Comparison of ENCODE assay signal across 20 mouse cellular contexts in genomic region chr2:121916047-121916970, GRCm38 (mm10). TPM values are rescaled to one million over a fixed set of nuclear protein-coding genes. Genes with fewer than 3 reads are reported as not detected.
DNase-seq lines count a peak whose midpoint lies in the region; ATAC-seq and TF ChIP-seq lines count a peak whose summit lies in the region.
"Had no signal": no experiment of that assay in that cellular context is flagged by ENCODE, and none has a peak within 500 bp of the region (broad histone marks: within the 10 kb centered on the region; RNA-seq: fewer than 3 reads in every experiment).

No protein-coding gene starts in this region.

- no peak overlapping the region for H3K27ac ChIP-seq in heart, postnatal 0 days (ENCODE audit: low read depth)
- H3K27ac ChIP-seq: embryonic facial prominence, embryonic 12.5 days; heart, embryonic 13.5 days; hindbrain, embryonic 14.5 days; kidney, embryonic 15.5 days; limb, embryonic 15.5 days; macrophage had no signal

- intact Hi-C loops in heart, postnatal 25 days (cut with DNase I): no loop called here
- intact Hi-C loops in left cerebral cortex, postnatal 25 days (cut with DNase I): no loop called here

- in situ Hi-C loops in Patski (cut with MboI; ENCODE audit: low pct_unique_long_range_greater_than_20kb): no loop called here

- H3K36me3 ChIP-seq in heart, postnatal 0 days (replicated peaks; ENCODE audit: control insufficient read depth, insufficient read depth, low read length): peaks cover 6% of the 10 kb centered on the region; the same call in 1 of the 2 replicates

- no peaks in the 10 kb centered on the region for H3K27me3 ChIP-seq in heart, postnatal 0 days (ENCODE audit: control insufficient read depth, insufficient read depth, low read length)
- no peaks in the 10 kb centered on the region for H3K27me3 ChIP-seq in Patski
- H3K27me3 ChIP-seq: embryonic facial prominence, embryonic 12.5 days; heart, embryonic 13.5 days; kidney, embryonic 15.5 days; limb, embryonic 15.5 days had no signal

- no peak overlapping the region for H3K4me2 ChIP-seq in heart, postnatal 0 days (ENCODE audit: low read depth, low read length)
- H3K4me2 ChIP-seq: embryonic facial prominence, embryonic 12.5 days; heart, embryonic 13.5 days; hindbrain, embryonic 14.5 days; kidney, embryonic 15.5 days; limb, embryonic 15.5 days had no signal

- TF ChIP-seq EP300 in heart, postnatal 0 days (IDR thresholded peaks at IDR 0.05; ENCODE audit: low read depth): no peak

- H3K9ac ChIP-seq in heart, postnatal 0 days (replicated peaks; ENCODE audit: low read depth, low read length): no peak overlapping the region
- H3K9ac ChIP-seq: embryonic facial prominence, embryonic 12.5 days; heart, embryonic 13.5 days; hindbrain, embryonic 14.5 days; kidney, embryonic 15.5 days; limb, embryonic 15.5 days had no signal

- TF ChIP-seq CTCF in heart, postnatal 0 days (IDR thresholded peaks at IDR 0.05; ENCODE audit: low read depth): no peak
- no peak for TF ChIP-seq CTCF in Patski (IDR thresholded peaks at IDR 0.05)

- H3K9me3 ChIP-seq in heart, postnatal 0 days (replicated peaks; ENCODE audit: control insufficient read depth, low read length): no peaks in the 10 kb centered on the region
- H3K9me3 ChIP-seq: embryonic facial prominence, embryonic 12.5 days; heart, embryonic 13.5 days; kidney, embryonic 15.5 days; limb, embryonic 15.5 days had no signal

- no peak for ATAC-seq in heart, postnatal 0 days (ENCODE audit: insufficient read depth, low read depth)
- peak; percentile 51 for ATAC-seq in Patski
- ATAC-seq: CD4-positive, CD25-positive, alpha-beta regulatory T cell, adult 4 months; forebrain, embryonic 14.5 days; midbrain, embryonic 16.5 days had no signal

- H3K4me3 ChIP-seq in heart, postnatal 0 days (ENCODE audit: low read depth, low read length): no peak overlapping the region
- H3K4me3 ChIP-seq: embryonic facial prominence, embryonic 12.5 days; heart, embryonic 13.5 days; kidney, embryonic 15.5 days; limb, embryonic 15.5 days had no signal

- DNase-seq in heart, postnatal 0 days (ENCODE audit: low spot score): peak; percentile 16
- DNase-seq in heart, postnatal 25 days (ENCODE audit: low spot score): no peak
- peak; percentile 26 to 53 for DNase-seq in left cerebral cortex, postnatal 25 days (ENCODE audit: low spot score in 2 of 2)
- no peak for DNase-seq in left cerebral cortex, adult 18-20 months (ENCODE audit: low spot score in 2 of 2)
- peak; percentile 48 for DNase-seq in Patski (ENCODE audit: low read depth, low spot score)
- DNase-seq in lung, postnatal 36 days: peak; percentile 37
- no peak for DNase-seq in neural tube, embryonic 10.5 days (ENCODE audit: extremely low spot score, low spot score)
- DNase-seq: cerebellum, adult 9-11 months; gastrocnemius, postnatal 36 days; retina, postnatal 1 day had no signal

- peaks cover 5% of the 10 kb centered on the region; the same call in 1 of the 2 replicates for H3K4me1 ChIP-seq in heart, postnatal 0 days (ENCODE audit: control insufficient read depth, insufficient read depth)
- H3K4me1 ChIP-seq: embryonic facial prominence, embryonic 12.5 days; heart, embryonic 13.5 days; kidney, embryonic 15.5 days; limb, embryonic 15.5 days had no signal

- 84% methylated on average over 5 of the region's 5 CpGs for WGBS in heart, postnatal 0 days

- POLR2A ChIA-PET in Patski (lab: Charles Lee): no interaction called here

- CTCF ChIA-PET in Patski (lab: Charles Lee): interaction anchor here (1.3 to 1.8 kb wide), 3 partner anchors 12 to 79 kb away, joined by 4 to 5 read pairs (median 5); no protein-coding TSS in a partner anchor

RNA-seq across cellular contexts. Expression of gene Ctdspl2, which starts 39.5 kb away (rescaled TPM):
- total RNA-seq in heart, postnatal 0 days (2014; rRNA removed; ENCODE audit: low replicate concordance): 21.3 and 29.4 TPM in 2 replicates
- 21.4 and 23.4 TPM in 2 replicates for polyA plus RNA-seq in heart, postnatal 0 days (2015; fragmentation: Nextera tagmentation; extraction: Ambion mirVana)
- 10 to 100 TPM; 14.8 to 15.8 TPM for total RNA-seq in heart, postnatal 25 days (2021)
- total RNA-seq in left cerebral cortex, postnatal 25 days (2021): 10 to 100 TPM; 35.9 to 38.3 TPM
- 10 to 100 TPM; 34.0 to 37.8 TPM for total RNA-seq in left cerebral cortex, adult 18-20 months (2021)
- 22.7 TPM for polyA plus RNA-seq in Patski (2021)

RNA-seq across cellular contexts. Expression of gene Mageb3, which starts 39.6 kb away (rescaled TPM):
- total RNA-seq in heart, postnatal 0 days (2014; rRNA removed; ENCODE audit: low replicate concordance): 0.08 and 0.35 TPM in 2 replicates
- 0.10 TPM in 2 replicates for polyA plus RNA-seq in heart, postnatal 0 days (2015; fragmentation: Nextera tagmentation; extraction: Ambion mirVana)
- total RNA-seq in heart, postnatal 25 days (2021): not detected
- under 1 TPM in 1 of 2 experiments, not detected in 1; 0.18 TPM for total RNA-seq in left cerebral cortex, postnatal 25 days (2021)
- under 1 TPM in 1 of 2 experiments, not detected in 1; 0.21 TPM for total RNA-seq in left cerebral cortex, adult 18-20 months (2021)
- 0.05 TPM for polyA plus RNA-seq in Patski (2021)
- total RNA-seq: adrenal gland, adult 18-20 months; gastrocnemius, postnatal 36 days had no signal
- polyA plus RNA-seq: CD4-positive, CD25-positive, alpha-beta regulatory T cell, adult 4 months; macrophage had no signal

RNA-seq across cellular contexts. Expression of gene Casc4, which starts 49.5 kb away (rescaled TPM):
- total RNA-seq in heart, postnatal 0 days (2014; rRNA removed; ENCODE audit: low replicate concordance): 18.7 and 21.9 TPM in 2 replicates
- polyA plus RNA-seq in heart, postnatal 0 days (2015; fragmentation: Nextera tagmentation; extraction: Ambion mirVana): 8.7 and 8.9 TPM in 2 replicates
- total RNA-seq in heart, postnatal 25 days (2021): 1 to 10 TPM; 8.3 to 9.7 TPM
- 100 to 1,000 TPM; 113 to 119 TPM for total RNA-seq in left cerebral cortex, postnatal 25 days (2021)
- 10 to 100 TPM; 88.5 to 93.0 TPM for total RNA-seq in left cerebral cortex, adult 18-20 months (2021)
- polyA plus RNA-seq in Patski (2021): 129 TPM

Comparison
In these comparisons a context has a peak if more than half of its experiments do, and no peak if none do; other contexts are left out.
1. DNase-seq: peak in heart, postnatal 0 days (single experiment), left cerebral cortex, postnatal 25 days (2 of 2), Patski (single experiment) and lung, postnatal 36 days (single experiment); none in heart, postnatal 25 days (single experiment), left cerebral cortex, adult 18-20 months (0 of 2) and neural tube, embryonic 10.5 days (single experiment).